Mouse (Mus musculus) intestine, embryonic 14.5 days (tissue): ENCODE results near the gene Fmo2. TPM values are rescaled to one million over a fixed set of nuclear protein-coding genes. Genes with fewer than 3 reads are reported as not detected.

Experiments
- ATAC-seq: fragments of 200-750 bp; cut with Nextera tagmentation; replicated peaks from 2 replicates; pipeline ENCODE4 v1.8.0; 2017; ENCODE audit warnings: low read depth, moderate number of reproducible peaks, moderate TSS enrichment, moderate library complexity; ENCODE audit not compliant: low FRiP score, low TSS enrichment
- DNase-seq: peaks from one replicate; pipeline ENCODE4 v3.0.0-alpha.2; 2018; ENCODE audit warnings: low spot score
- H3K27ac ChIP-seq: fragments of 300-500 bp; sonication (generic); 2 replicates; pipeline ENCODE4 v1.5.1; 2014; ENCODE audit warnings: low read depth, mild to moderate bottlenecking, control low read depth
- H3K27me3 ChIP-seq: fragments of 300-500 bp; sonication (generic); replicated peaks from 2 replicates; pipeline ENCODE4 v1.6.1; 2014; ENCODE audit warnings: low read length, control low read depth; ENCODE audit not compliant: control insufficient read depth, insufficient read depth
- H3K36me3 ChIP-seq: fragments of 300-500 bp; sonication (generic); 2 replicates; pipeline ENCODE4 v1.6.1; 2014; ENCODE audit warnings: low read length, control low read depth; ENCODE audit not compliant: control insufficient read depth, insufficient read depth
- H3K4me1 ChIP-seq: fragments of 300-500 bp; sonication (generic); replicated peaks from 2 replicates; pipeline ENCODE4 v1.6.1; 2014; ENCODE audit warnings: low read length, control low read depth, mixed read lengths; ENCODE audit not compliant: control insufficient read depth, insufficient read depth
- H3K4me2 ChIP-seq: fragments of 300-500 bp; sonication (generic); 2 replicates; pipeline ENCODE4 v1.6.1; 2014; ENCODE audit warnings: low read length
- H3K4me3 ChIP-seq: fragments of 300-500 bp; sonication (generic); 2 replicates; pipeline ENCODE4 v1.5.1; 2014; ENCODE audit warnings: low read depth, low read length, control low read depth, mixed read lengths
- H3K9ac ChIP-seq: fragments of 300-500 bp; sonication (generic); 2 replicates; pipeline ENCODE4 v1.6.1; 2014; ENCODE audit warnings: mild to moderate bottlenecking, low read length
- H3K9me3 ChIP-seq: fragments of 300-500 bp; sonication (generic); 2 replicates; pipeline ENCODE4 v1.6.1; 2016; ENCODE audit warnings: low read length, control low read depth; ENCODE audit not compliant: control insufficient read depth
- WGBS: fragments of 180-500 bp; shearing (Covaris S2); extraction: QIAGEN DNeasy Blood & Tissue Kit; methylation state at CpG from one replicate; pipeline ENCODE4 v1.1.7; 2014; 5-methylcytosine and 5-hydroxymethylcytosine counted together
- polyA plus RNA-seq: library from polyadenylated mRNA; unstranded; fragments of >200 nt; fragmentation: Nextera tagmentation; extraction: Ambion mirVana; gene quantifications from 2 replicates; pipeline ENCODE4 v1.2.1, GENCODE M21; 2014

The Fmo2 gene
- polyA plus RNA-seq, 1 experiment from 2014 or later: 1.5 TPM

GRCm38 (mm10) chr1:162934374-162935012, 36.0 kb upstream of the Fmo2 start:
- no peak for DNase-seq
- Histone ChIP-seq H3K36me3 (no peaks in the 10 kb centered on the region), H3K9me3 (no peaks in the 10 kb centered on the region), H3K27ac (no peak overlapping the region), H3K9ac (no peak overlapping the region), H3K4me2 (no peak overlapping the region), H3K27me3 (no peaks in the 10 kb centered on the region), H3K4me1 (no peaks in the 10 kb centered on the region), H3K4me3 (no peak overlapping the region)
- ATAC-seq: no peak
- 76% methylated on average over 4 of the region's 4 CpGs for WGBS

GRCm38 (mm10) chr1:162932386-162932785, 33.9 kb upstream of the Fmo2 start:
- Histone ChIP-seq H3K9me3 (no peaks in the 10 kb centered on the region), H3K27me3 (no peaks in the 10 kb centered on the region), H3K27ac (no peak overlapping the region), H3K4me3 (no peak overlapping the region), H3K4me1 (no peaks in the 10 kb centered on the region), H3K4me2 (no peak overlapping the region), H3K36me3 (no peaks in the 10 kb centered on the region), H3K9ac (no peak overlapping the region)
- 65% methylated on average over 4 of the region's 4 CpGs for WGBS
- DNase-seq (no peak), ATAC-seq (no peak)

- DNase-seq (no peak), ATAC-seq (no peak)
- H3K27me3 ChIP-seq: no peaks in the 10 kb centered on the region
- H3K4me1 ChIP-seq: no peaks in the 10 kb centered on the region
- 67% methylated on average over 5 of the region's 5 CpGs for WGBS
- no peaks in the 10 kb centered on the region for H3K36me3 ChIP-seq
- H3K9me3 ChIP-seq: no peaks in the 10 kb centered on the region
- no peak overlapping the region for H3K9ac ChIP-seq
- no peak overlapping the region for H3K4me2 ChIP-seq
- no peak overlapping the region for H3K27ac ChIP-seq
- H3K4me3 ChIP-seq: no peak overlapping the region
Measured at GRCm38 (mm10) chr1:162931880-162932279, 33.4 kb upstream of the Fmo2 start.

- H3K27me3 ChIP-seq: no peaks in the 10 kb centered on the region
- no peak for DNase-seq
- no peaks in the 10 kb centered on the region for H3K4me1 ChIP-seq
- ATAC-seq: no peak
- no peak overlapping the region for H3K27ac ChIP-seq
- no peaks in the 10 kb centered on the region for H3K9me3 ChIP-seq
- H3K9ac ChIP-seq: no peak overlapping the region
- H3K4me2 ChIP-seq: no peak overlapping the region
- WGBS: 60% methylated on average over 4 of the region's 4 CpGs
- H3K36me3 ChIP-seq: no peaks in the 10 kb centered on the region
- H3K4me3 ChIP-seq: no peak overlapping the region
Measured at GRCm38 (mm10) chr1:162931310-162931875, 32.9 kb upstream of the Fmo2 start.

GRCm38 (mm10) chr1:162930631-162931030, 32.1 kb upstream of the Fmo2 start:
- Histone ChIP-seq H3K4me1 (no peaks in the 10 kb centered on the region), H3K27me3 (no peaks in the 10 kb centered on the region), H3K4me2 (no peak overlapping the region), H3K9ac (no peak overlapping the region), H3K4me3 (no peak overlapping the region), H3K27ac (no peak overlapping the region), H3K9me3 (no peaks in the 10 kb centered on the region), H3K36me3 (no peaks in the 10 kb centered on the region)
- no peak for DNase-seq
- 64% methylated on average over 2 of the region's 2 CpGs for WGBS
- no peak for ATAC-seq

- 86% methylated on average over 3 of the region's 3 CpGs for WGBS
- H3K4me1 ChIP-seq: no peaks in the 10 kb centered on the region
- H3K36me3 ChIP-seq: no peaks in the 10 kb centered on the region
Measured at GRCm38 (mm10) chr1:162929146-162929545, 30.6 kb upstream of the Fmo2 start.

GRCm38 (mm10) chr1:162925121-162925520, 26.6 kb upstream of the Fmo2 start:
- Histone ChIP-seq H3K27me3 (no peaks in the 10 kb centered on the region), H3K27ac (no peak overlapping the region), H3K9ac (no peak overlapping the region), H3K4me2 (no peak overlapping the region), H3K4me3 (no peak overlapping the region), H3K36me3 (no peaks in the 10 kb centered on the region), H3K9me3 (no peaks in the 10 kb centered on the region), H3K4me1 (no peaks in the 10 kb centered on the region)
- DNase-seq (no peak), ATAC-seq (no peak)
- 90% methylated on average over 1 of the region's 1 CpGs for WGBS

More at GRCm38 (mm10) chr1:162929146-162929545, 30.6 kb upstream of the Fmo2 start:
- H3K4me2 ChIP-seq: no peak overlapping the region
- DNase-seq (no peak), ATAC-seq (no peak)
- no peaks in the 10 kb centered on the region for H3K9me3 ChIP-seq
- H3K4me3 ChIP-seq: no peak overlapping the region
- H3K27ac ChIP-seq: no peak overlapping the region
- no peaks in the 10 kb centered on the region for H3K27me3 ChIP-seq
- no peak overlapping the region for H3K9ac ChIP-seq

GRCm38 (mm10) chr1:162916661-162917060, 18.1 kb upstream of the Fmo2 start:
- Histone ChIP-seq H3K9me3 (no peaks in the 10 kb centered on the region), H3K9ac (no peak overlapping the region), H3K27ac (no peak overlapping the region), H3K4me2 (no peak overlapping the region), H3K4me3 (no peak overlapping the region), H3K4me1 (no peaks in the 10 kb centered on the region), H3K27me3 (no peaks in the 10 kb centered on the region), H3K36me3 (no peaks in the 10 kb centered on the region)
- ATAC-seq: no peak
- no peak for DNase-seq
- 73% methylated on average over 8 of the region's 8 CpGs for WGBS

GRCm38 (mm10) chr1:162914932-162915556, 16.5 kb upstream of the Fmo2 start:
- no peaks in the 10 kb centered on the region for H3K9me3 ChIP-seq
- no peak overlapping the region for H3K9ac ChIP-seq
- H3K4me3 ChIP-seq: no peak overlapping the region
- H3K4me2 ChIP-seq: no peak overlapping the region
- no peaks in the 10 kb centered on the region for H3K36me3 ChIP-seq
- H3K27me3 ChIP-seq: no peaks in the 10 kb centered on the region
- DNase-seq (no peak), ATAC-seq (no peak)
- 78% methylated on average over 4 of the region's 4 CpGs for WGBS
- no peak overlapping the region for H3K27ac ChIP-seq
- H3K4me1 ChIP-seq: no peaks in the 10 kb centered on the region
